Comparison of ENCODE assay signal across 20 mouse cellular contexts in the genomic region with DNA sequence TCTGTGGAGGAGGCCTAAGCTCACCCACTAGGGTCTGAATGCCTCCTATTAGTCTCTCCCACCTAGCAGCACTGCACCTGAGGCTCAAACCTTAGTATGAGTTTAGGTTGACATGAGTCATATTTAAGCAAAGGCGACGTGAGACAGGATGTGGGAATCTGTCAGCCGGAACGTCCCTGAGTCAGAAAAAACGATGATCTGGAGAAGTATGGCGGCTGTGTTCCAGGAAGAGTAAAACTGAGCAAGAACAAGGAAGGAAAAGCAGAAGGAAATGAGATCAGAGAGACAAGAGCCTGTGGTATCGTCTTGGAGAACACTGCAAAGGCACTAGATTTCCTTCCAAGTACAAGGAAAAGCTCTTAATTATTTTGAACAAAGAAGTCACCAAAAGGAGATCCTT. TPM values are rescaled to one million over a fixed set of nuclear protein-coding genes. Genes with fewer than 3 reads are reported as not detected.
DNase-seq lines count a peak whose midpoint lies in the region; TF ChIP-seq lines count a peak whose summit lies in the region.
"Had no signal": no experiment of that assay in that cellular context is flagged by ENCODE, and none has a peak within 500 bp of the region (broad histone marks: within the 10 kb centered on the region; RNA-seq: fewer than 3 reads in every experiment).

No protein-coding gene starts in this region.

- DNase-seq in 416B (ENCODE audit: low read depth), result peak; percentile 74
- peak; percentile 65 for DNase-seq in splenic B cell, adult 2 months (ENCODE audit: low read depth, low spot score)
- no peak for DNase-seq in thymus, adult 2 months
- DNase-seq in left cerebral cortex, postnatal 36 days (ENCODE audit: low spot score in 2 of 2), result no peak
- DNase-seq in Muller cell, postnatal 12 days (ENCODE audit: inconsistent ontology term), result no peak
- DNase-seq: adrenal gland, postnatal 10 days; cerebellum, adult 11-12 months; cerebellum, adult 9-11 months; cerebellum, postnatal 36 days; gastrocnemius, postnatal 36 days; heart, adult 2 months had no signal

- peak overlapping the region; percentile 65 for H3K27ac ChIP-seq in bone marrow macrophage, adult 2 months (ENCODE audit: insufficient read depth, low read depth, low read length)
- peak overlapping the region; percentile 76 for H3K27ac ChIP-seq in macrophage
- no peak overlapping the region for H3K27ac ChIP-seq in thymus, adult 2 months (ENCODE audit: control insufficient read depth, insufficient read depth, low read length)
- H3K27ac ChIP-seq: embryonic facial prominence, embryonic 10.5 days; forebrain, embryonic 13.5 days; heart, adult 2 months; heart, embryonic 15.5 days; hindbrain, embryonic 15.5 days had no signal

- H3K79me2 ChIP-seq in macrophage (ENCODE audit: inconsistent target), result peaks cover 53% of the 10 kb centered on the region

- intact Hi-C loops in left cerebral cortex, postnatal 36 days (cut with DNase I), result no loop called here

- 3% methylated on average over 7 of the region's 7 CpGs for WGBS in macrophage (ENCODE audit: missing documents)
- 35% methylated on average over 7 of the region's 7 CpGs for WGBS in thymus, adult 2 months

- peaks cover 52% of the 10 kb centered on the region for H3K36me3 ChIP-seq in macrophage (ENCODE audit: inconsistent target)
- no peaks in the 10 kb centered on the region for H3K36me3 ChIP-seq in splenic B cell, adult 2 months (ENCODE audit: control insufficient read depth, insufficient read depth, low read length, poor library complexity, severe bottlenecking)
- H3K36me3 ChIP-seq in thymus, adult 2 months (ENCODE audit: control insufficient read depth, insufficient read depth, low read length), result no peaks in the 10 kb centered on the region
- H3K36me3 ChIP-seq: embryonic facial prominence, embryonic 10.5 days; G1E; heart, embryonic 15.5 days; hindbrain, embryonic 15.5 days had no signal

- H3K4me3 ChIP-seq in bone marrow macrophage, adult 2 months (ENCODE audit: insufficient read depth, low read length), result peak overlapping the region; percentile 17
- no peak overlapping the region for H3K4me3 ChIP-seq in macrophage (ENCODE audit: inconsistent target)
- H3K4me3 ChIP-seq in thymus, adult 2 months (ENCODE audit: control insufficient read depth, insufficient read depth, low read length), result no peak overlapping the region
- H3K4me3 ChIP-seq: embryonic facial prominence, embryonic 10.5 days; forebrain, embryonic 13.5 days; heart, adult 2 months; heart, embryonic 15.5 days; hindbrain, embryonic 15.5 days had no signal

- TF ChIP-seq POLR2A in bone marrow macrophage, adult 2 months (IDR thresholded peaks at IDR 0.05; ENCODE audit: borderline replicate concordance, low read depth, low read length), result no peak
- no peak for TF ChIP-seq POLR2A in thymus, adult 2 months (IDR thresholded peaks at IDR 0.05; ENCODE audit: control insufficient read depth, extremely low read depth, insufficient read depth, low read length, poor library complexity)

- H3K27me3 ChIP-seq in splenic B cell, adult 2 months (ENCODE audit: control insufficient read depth, insufficient read depth, low read length, poor library complexity, severe bottlenecking), result no peaks in the 10 kb centered on the region
- H3K27me3 ChIP-seq in thymus, adult 2 months (ENCODE audit: control insufficient read depth, insufficient read depth, low read length), result no peaks in the 10 kb centered on the region
- H3K27me3 ChIP-seq: heart, embryonic 15.5 days had no signal

- no peak for TF ChIP-seq CTCF in bone marrow macrophage, adult 2 months (IDR thresholded peaks at IDR 0.05; ENCODE audit: low read depth, low read length)
- no peak for TF ChIP-seq CTCF in thymus, adult 2 months (IDR thresholded peaks at IDR 0.05; ENCODE audit: borderline replicate concordance, control insufficient read depth, extremely low read depth, insufficient read depth, low read length, poor library complexity)

- peaks cover 51% of the 10 kb centered on the region for H3K4me1 ChIP-seq in bone marrow macrophage, adult 2 months (ENCODE audit: control insufficient read depth, insufficient read depth, low read length)
- H3K4me1 ChIP-seq in thymus, adult 2 months (replicated peaks; ENCODE audit: control insufficient read depth, insufficient read depth, low read length), result no peaks in the 10 kb centered on the region
- H3K4me1 ChIP-seq: forebrain, embryonic 13.5 days; heart, embryonic 15.5 days; hindbrain, embryonic 15.5 days had no signal

RNA-seq across cellular contexts. Expression of gene Fcgr3, which starts 14.0 kb away (rescaled TPM):
- 1,121 and 1,154 TPM in 2 replicates for polyA plus RNA-seq in bone marrow macrophage, adult 2 months (2012; ENCODE audit: insufficient read depth, insufficient read length, missing spikeins)
- 100 to 1,000 TPM in 2 of 26 experiments, 10 to 100 TPM in 24; 11.2 to 126 (median 31.3) TPM for total RNA-seq in macrophage (2018; cell fraction: chromatin; rRNA removed)
- 1,000 to 10,000 TPM in 1 of 26 experiments, 100 to 1,000 TPM in 25; 241 to 1,033 (median 488) TPM for total RNA-seq in macrophage (2018; cell fraction: cytosol; rRNA removed)
- 100 to 1,000 TPM in 22 of 26 experiments, 10 to 100 TPM in 4; 68.5 to 379 (median 158) TPM for total RNA-seq in macrophage (2018; cell fraction: nucleus; rRNA removed)
- 921 to 1,206 TPM (median 1,155 TPM) in 3 replicates for polyA plus RNA-seq in macrophage (2018)
- polyA plus RNA-seq in thymus, adult 2 months (2012; rRNA removed), result 16.6 and 20.7 TPM in 2 replicates
- 10 to 100 TPM in 1 of 2 experiments, 1 to 10 TPM in 1; 9.0 to 13.6 TPM for total RNA-seq in left cerebral cortex, postnatal 36 days (2021)

RNA-seq across cellular contexts. Expression of gene Fcgr4, which starts 32.1 kb away (rescaled TPM):
- polyA plus RNA-seq in bone marrow macrophage, adult 2 months (2012; ENCODE audit: insufficient read depth, insufficient read length, missing spikeins), result 84.3 and 86.6 TPM in 2 replicates
- 10 to 100 TPM in 18 of 26 experiments, 1 to 10 TPM in 8; 2.8 to 51.5 (median 15.7) TPM for total RNA-seq in macrophage (2018; cell fraction: chromatin; rRNA removed)
- total RNA-seq in macrophage (2018; cell fraction: cytosol; rRNA removed), result 100 to 1,000 TPM; 164 to 540 (median 249) TPM
- total RNA-seq in macrophage (2018; cell fraction: nucleus; rRNA removed), result 100 to 1,000 TPM in 12 of 26 experiments, 10 to 100 TPM in 14; 45.3 to 292 (median 97.1) TPM
- polyA plus RNA-seq in macrophage (2018), result 192 to 337 TPM (median 269 TPM) in 3 replicates
- polyA plus RNA-seq in thymus, adult 2 months (2012; rRNA removed), result 1.0 and 1.5 TPM in 2 replicates
- not detected for total RNA-seq in left cerebral cortex, postnatal 36 days (2021)
- total RNA-seq: gastrocnemius, adult 8-10 months; gastrocnemius, postnatal 36 days had no signal
- polyA plus RNA-seq: forebrain, embryonic 13.5 days; heart, embryonic 11.5 days had no signal

Comparison
In these comparisons a context has a peak if more than half of its experiments do, and no peak if none do; other contexts are left out.
1. DNase-seq: peak in 416B (single experiment) and splenic B cell, adult 2 months (single experiment); none in thymus, adult 2 months (single experiment), left cerebral cortex, postnatal 36 days (0 of 2) and Muller cell, postnatal 12 days (single experiment).
2. RNA of gene Fcgr3, which starts 14.0 kb away (polyA plus RNA-seq): 921 to 1,206 TPM in macrophage and 1,121 to 1,154 TPM in bone marrow macrophage, adult 2 months; 16.6 to 20.7 TPM in thymus, adult 2 months; every median in the first group is over 10 times any median in the second.
3. RNA of gene Fcgr4, which starts 32.1 kb away (polyA plus RNA-seq): 192 to 337 TPM in macrophage and 84.3 to 86.6 TPM in bone marrow macrophage, adult 2 months; 1.0 to 1.5 TPM in thymus, adult 2 months; every median in the first group is over 10 times any median in the second.